Mouse (Mus musculus): ENCODE measurements around the gene Gpr55.

GRCm38 (mm10) chr1:85935148-85935852 lies 25.5 kb downstream of the Gpr55 start:
- TF ChIP-seq CTCF (IDR thresholded peaks at IDR 0.05; ENCODE audit: control insufficient read depth, insufficient read depth, insufficient read length) (peak; percentile 29), USF1 (IDR thresholded peaks at IDR 0.05; ENCODE audit: low read depth) (no peak)

Data from C2C12 (cell line).